Mouse (Mus musculus): ENCODE results near the gene Rcbtb2. TPM values are rescaled to one million over a fixed set of nuclear protein-coding genes. Genes with fewer than 3 reads are reported as not detected.

The Rcbtb2 gene
- total and polyA plus RNA-seq, 3 experiments = 34.1 to 49.0 (median 36.9) TPM

GRCm38 (mm10) chr14:73116301-73116700 lies 6.5 kb upstream of the Rcbtb2 start:
- DNase-seq (ENCODE audit: extremely low read depth) = no peak
- no peak overlapping the region for H3K27ac ChIP-seq (ENCODE audit: insufficient read depth, low read depth)

GRCm38 (mm10) chr14:73116938-73117337 lies 5.9 kb upstream of the Rcbtb2 start:
- DNase-seq (ENCODE audit: extremely low read depth) = peak; percentile 91
- dilution Hi-C loops (cut with MboI; ENCODE audit: extremely low pct_ligation_motif_present, extremely low pct_unique_long_range_greater_than_20kb, low sequenced_read_pairs) = no loop called here
- H3K9ac ChIP-seq (ENCODE audit: insufficient read depth, low read depth) = peak overlapping the region; percentile 69
- H3K4me1 ChIP-seq (ENCODE audit: control insufficient read depth in 1 of 2, insufficient read depth in 2 of 2) = peaks cover 18 to 53% of the 10 kb centered on the region in 2 experiments
- peaks cover 6% of the 10 kb centered on the region for H3K9me3 ChIP-seq (replicated peaks; ENCODE audit: low read length)
- in situ Hi-C loops (cut with MboI; ENCODE audit: low pct_ligation_motif_present, low pct_unique_long_range_greater_than_20kb, low sequenced_read_pairs) = loop anchor here (25.0 kb wide), 1 partner anchor 320 kb away; no protein-coding TSS in a partner anchor
- H3K27ac ChIP-seq (ENCODE audit: insufficient read depth, low read depth) = no peak overlapping the region
- H3K36me3 ChIP-seq (replicated peaks in 1 of 2; ENCODE audit: control insufficient read depth in 1 of 2, insufficient read depth in 1 of 2, low read length in 1 of 2) = no peaks in the 10 kb centered on the region
- no peaks in the 10 kb centered on the region for H3K79me2 ChIP-seq (replicated peaks; ENCODE audit: control insufficient read depth, extremely low read depth, insufficient read depth, poor library complexity, severe bottlenecking)
- H3K4me3 ChIP-seq (replicated peaks in 1 of 3; ENCODE audit: low read depth in 2 of 3, low read length in 2 of 3, poor library complexity in 1 of 3) = no peak overlapping the region
- H3K27me3 ChIP-seq (replicated peaks) = peaks cover 4% of the 10 kb centered on the region
- peak overlapping the region; percentile 85 for H3K4me2 ChIP-seq (ENCODE audit: insufficient read depth, low read depth, poor library complexity, severe bottlenecking)
- TF ChIP-seq SMC3 (IDR thresholded peaks at IDR 0.05; ENCODE audit: low read depth, low read length) (peak; percentile 85), MAX (IDR thresholded peaks at IDR 0.05; ENCODE audit: low read length) (peak; percentile 81), ELF1 (IDR thresholded peaks at IDR 0.05; ENCODE audit: low read depth, low read length) (peak; percentile 68), POLR2A (IDR thresholded peaks at IDR 0.05; ENCODE audit: low read depth, low read length) (0 out of 2 replicates have a peak, but pooled peaks have one; percentile 21), POLR2AphosphoS2 (IDR thresholded peaks at IDR 0.05; ENCODE audit: low read depth, low read length) (no peak), SIN3A (IDR thresholded peaks at IDR 0.05; ENCODE audit: low read length) (peak; percentile 98), IRF4 (IDR thresholded peaks at IDR 0.05; ENCODE audit: low read depth, low read length) (peak; percentile 92), UBTF (IDR thresholded peaks at IDR 0.05; ENCODE audit: low read depth, low read length) (no peak), USF1 (IDR thresholded peaks at IDR 0.05; ENCODE audit: low read depth, low read length) (no peak), CHD1 (IDR thresholded peaks at IDR 0.05; ENCODE audit: low read depth, low read length) (no peak; the same call in 1 of the 2 replicates), GABPA (IDR thresholded peaks at IDR 0.05; ENCODE audit: insufficient replicate concordance, low read depth, low read length) (no peak), MAZ (IDR thresholded peaks at IDR 0.05; ENCODE audit: low read depth, low read length) (peak; percentile 68; the same call in 1 of the 2 replicates), ZNF384 (IDR thresholded peaks at IDR 0.05; ENCODE audit: low read depth, low read length) (peak; percentile 91), BHLHE40 (IDR thresholded peaks at IDR 0.05; ENCODE audit: low read depth, low read length) (peak; percentile 92), CHD2 (IDR thresholded peaks at IDR 0.05; ENCODE audit: low read length) (no peak), KAT2A (IDR thresholded peaks at IDR 0.05; ENCODE audit: insufficient replicate concordance, low read length) (0 out of 2 replicates have a peak, but pooled peaks have one; percentile 30), ZKSCAN1 (IDR thresholded peaks at IDR 0.05; ENCODE audit: borderline replicate concordance, low read depth, low read length) (no peak), PAX5 (IDR thresholded peaks at IDR 0.05; ENCODE audit: low read length) (no peak), TCF12 (IDR thresholded peaks at IDR 0.05; ENCODE audit: low read depth, low read length) (peak; percentile 100), NELFE (IDR thresholded peaks at IDR 0.05; ENCODE audit: low read depth, low read length) (no peak; the same call in 1 of the 2 replicates), JUND (conservative IDR thresholded peaks at IDR 0.05; ENCODE audit: low read depth, low read length) (peak; percentile 55; the same call in 1 of the 2 replicates), MAFK (IDR thresholded peaks at IDR 0.05; ENCODE audit: insufficient replicate concordance, low read length) (peak; percentile 67; the same call in 1 of the 2 replicates), USF2 (conservative IDR thresholded peaks at IDR 0.05; ENCODE audit: low read depth, low read length) (no peak), RCOR1 (conservative IDR thresholded peaks at IDR 0.05; ENCODE audit: low read depth, low read length) (peak; percentile 75; the same call in 1 of the 2 replicates), MYC (IDR thresholded peaks at IDR 0.05; ENCODE audit: low read depth, low read length) (peak; percentile 84), ETS1 (conservative IDR thresholded peaks at IDR 0.05; ENCODE audit: low read depth, low read length) (peak; percentile 96), E2F4 (IDR thresholded peaks at IDR 0.05; ENCODE audit: insufficient replicate concordance, low read depth, low read length) (0 out of 2 replicates have a peak, but pooled peaks have one; percentile 71), MXI1 (IDR thresholded peaks at IDR 0.05; ENCODE audit: low read depth, low read length) (peak; percentile 74; the same call in 1 of the 2 replicates)

More at GRCm38 (mm10) chr14:73116301-73116700, 6.5 kb upstream of the Rcbtb2 start:
- H3K4me2 ChIP-seq (ENCODE audit: insufficient read depth, low read depth, poor library complexity, severe bottlenecking) = peak overlapping the region; percentile 85
- H3K79me2 ChIP-seq (replicated peaks; ENCODE audit: control insufficient read depth, extremely low read depth, insufficient read depth, poor library complexity, severe bottlenecking) = no peaks in the 10 kb centered on the region
- peaks cover 6% of the 10 kb centered on the region for H3K9me3 ChIP-seq (replicated peaks; ENCODE audit: low read length)
- H3K27me3 ChIP-seq (replicated peaks) = peaks cover 4% of the 10 kb centered on the region
- no peak overlapping the region for H3K4me3 ChIP-seq (replicated peaks in 1 of 3; ENCODE audit: low read depth in 2 of 3, low read length in 2 of 3, poor library complexity in 1 of 3)
- dilution Hi-C loops (cut with MboI; ENCODE audit: extremely low pct_ligation_motif_present, extremely low pct_unique_long_range_greater_than_20kb, low sequenced_read_pairs) = no loop called here
- 0 out of 2 replicates have a peak overlapping the region, but pooled peaks have one; percentile 69 for H3K9ac ChIP-seq (ENCODE audit: insufficient read depth, low read depth)
- in situ Hi-C loops (cut with MboI; ENCODE audit: low pct_ligation_motif_present, low pct_unique_long_range_greater_than_20kb, low sequenced_read_pairs) = loop anchor here (25.0 kb wide), 1 partner anchor 321 kb away; no protein-coding TSS in a partner anchor
- peaks cover 18 to 49% of the 10 kb centered on the region in 2 experiments for H3K4me1 ChIP-seq (ENCODE audit: control insufficient read depth in 1 of 2, insufficient read depth in 2 of 2)
- no peak for TF ChIP-seq TBP (conservative IDR thresholded peaks at IDR 0.05; ENCODE audit: low read depth, low read length)
- no peak for TF ChIP-seq MEF2A (IDR thresholded peaks at IDR 0.05; ENCODE audit: borderline replicate concordance, low read depth, low read length)
- no peak for TF ChIP-seq SIN3A (IDR thresholded peaks at IDR 0.05; ENCODE audit: low read length)
- no peak for TF ChIP-seq E2F4 (IDR thresholded peaks at IDR 0.05; ENCODE audit: insufficient replicate concordance, low read depth, low read length)
- TF ChIP-seq MAZ (IDR thresholded peaks at IDR 0.05; ENCODE audit: low read depth, low read length) = no peak
- no peak for TF ChIP-seq RCOR1 (conservative IDR thresholded peaks at IDR 0.05; ENCODE audit: low read depth, low read length)
- no peak for TF ChIP-seq BHLHE40 (IDR thresholded peaks at IDR 0.05; ENCODE audit: low read depth, low read length)
- no peak for TF ChIP-seq ZKSCAN1 (IDR thresholded peaks at IDR 0.05; ENCODE audit: borderline replicate concordance, low read depth, low read length)
- TF ChIP-seq KAT2A (IDR thresholded peaks at IDR 0.05; ENCODE audit: insufficient replicate concordance, low read length) = no peak
- no peak for TF ChIP-seq GABPA (IDR thresholded peaks at IDR 0.05; ENCODE audit: insufficient replicate concordance, low read depth, low read length)
- TF ChIP-seq POLR2A (IDR thresholded peaks at IDR 0.05; ENCODE audit: low read depth, low read length) = no peak
- no peak for TF ChIP-seq MYC (IDR thresholded peaks at IDR 0.05; ENCODE audit: low read depth, low read length)
- H3K36me3 ChIP-seq (replicated peaks in 1 of 2; ENCODE audit: control insufficient read depth in 1 of 2, insufficient read depth in 1 of 2, low read length in 1 of 2) = no peaks in the 10 kb centered on the region

Data from CH12.LX (cell line).